Mouse (Mus musculus) adrenal gland, adult (tissue): ENCODE data around the gene Hcfc2.

Source experiments
- DNase-seq, 2 experiments: peaks; one replicate each; pipeline ENCODE4 v3.0.0; 2022 to 2023; ENCODE audit warnings: low spot score in 1 of 2; ENCODE audit not compliant: inconsistent age in 2 of 2

Hcfc2 gene

DNA sequence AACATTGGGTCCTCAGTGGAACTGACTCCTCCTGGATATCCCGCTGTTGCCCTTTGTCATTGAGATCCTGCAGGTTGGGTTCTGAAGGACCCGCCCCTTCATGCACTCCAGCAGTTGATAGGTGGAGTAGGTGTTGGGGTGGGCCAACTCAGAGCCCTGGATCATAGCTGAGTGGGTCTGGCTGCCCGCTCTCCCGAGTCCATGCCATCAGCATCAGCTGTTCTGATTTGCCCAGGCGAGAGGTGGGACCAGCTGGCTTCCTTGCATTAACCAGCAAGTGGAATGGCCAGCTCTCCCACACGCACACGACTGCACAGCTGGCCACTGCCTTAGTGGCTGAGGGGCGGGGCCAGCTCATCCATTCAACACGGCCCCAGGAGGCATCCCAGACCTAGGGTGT is 72.9 kb downstream of the Hcfc2 start:
- no peak for DNase-seq

DNA sequence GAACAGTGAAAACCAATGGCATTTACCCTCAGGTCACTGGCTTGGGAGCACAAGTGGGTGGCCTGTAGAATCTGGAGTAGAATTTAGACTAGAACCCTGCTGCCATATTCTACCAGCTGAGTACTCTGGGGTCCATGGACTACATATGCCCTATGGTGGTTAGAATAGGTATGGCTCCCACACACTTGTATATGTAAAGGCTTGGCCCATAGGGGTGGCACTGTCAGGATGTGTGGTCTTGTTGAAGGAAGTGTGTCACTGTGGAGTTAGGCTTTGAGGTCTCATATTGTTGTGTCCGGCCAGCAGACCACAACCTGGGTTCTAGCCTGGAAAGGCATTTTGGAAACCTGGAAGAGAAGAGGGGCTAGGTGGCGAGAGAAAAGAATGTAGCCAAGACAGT is 74.8 kb downstream of the Hcfc2 start:
- DNase-seq: no peak

DNA sequence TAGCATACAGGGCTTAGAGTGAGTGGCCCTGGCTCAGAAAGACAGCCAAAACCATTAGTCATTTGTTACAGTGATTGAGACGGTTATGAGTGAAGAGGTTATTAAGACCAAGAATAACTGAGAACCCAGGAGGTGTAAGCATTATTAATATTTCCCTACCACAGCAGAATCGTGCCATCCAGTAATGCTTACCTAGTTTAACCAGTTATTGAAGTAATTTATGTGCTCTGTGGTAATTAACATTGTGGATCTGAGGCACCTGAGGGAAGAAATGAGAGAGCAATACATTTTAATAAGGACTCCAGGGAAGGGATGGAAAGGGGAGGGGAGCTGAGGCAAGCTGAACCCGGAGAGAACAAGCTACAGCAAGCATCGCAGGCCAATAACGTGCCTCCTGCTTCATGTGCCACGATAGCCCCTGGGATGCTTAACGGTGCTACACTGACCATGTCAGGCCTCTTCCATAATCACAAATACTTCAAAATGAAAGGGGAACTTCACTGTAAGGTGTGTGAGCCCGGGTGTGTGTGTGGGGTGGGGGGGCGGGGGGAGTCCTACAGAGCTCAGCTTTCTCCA is 75.7 kb downstream of the Hcfc2 start:
- DNase-seq: no peak

DNA sequence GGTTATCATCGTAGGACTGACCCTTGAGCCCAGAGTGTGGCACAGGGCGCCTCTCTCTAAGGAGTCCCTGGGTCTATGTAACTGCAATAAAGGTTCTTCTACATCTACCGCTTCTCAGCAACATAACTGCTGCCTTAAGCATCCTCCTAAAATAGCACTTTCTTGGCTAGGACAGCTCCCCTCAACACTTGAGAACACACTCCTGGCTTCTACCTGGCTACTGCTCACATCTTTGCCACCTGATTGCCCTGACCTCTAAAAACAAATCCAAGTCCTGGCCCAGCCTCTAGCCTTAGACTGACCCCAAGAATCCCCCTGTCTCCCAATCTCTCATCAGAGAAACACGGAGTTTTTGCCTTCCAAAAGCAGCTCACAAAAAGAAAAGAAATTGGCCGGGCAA is 78.9 kb downstream of the Hcfc2 start:
- DNase-seq: no peak

DNA sequence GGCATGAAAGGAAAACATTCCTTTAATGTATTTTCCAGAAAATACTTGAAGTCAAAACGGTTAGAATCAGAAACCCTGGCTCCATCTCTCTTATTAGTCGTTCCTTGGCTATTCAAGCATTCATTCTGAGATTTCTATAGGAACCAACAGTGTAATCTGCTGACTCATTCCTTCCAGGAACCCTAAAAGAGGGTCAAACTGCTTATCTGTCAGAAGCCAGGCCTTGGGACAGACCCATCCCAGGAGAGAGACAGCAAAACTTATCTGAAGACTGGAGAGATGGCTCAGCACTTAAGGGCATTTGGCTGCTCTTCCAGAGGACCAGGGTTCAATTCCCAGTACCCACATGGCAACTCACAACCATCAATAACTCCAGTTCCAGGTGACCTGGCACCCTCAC is 81.1 kb downstream of the Hcfc2 start:
- DNase-seq: no peak

DNA sequence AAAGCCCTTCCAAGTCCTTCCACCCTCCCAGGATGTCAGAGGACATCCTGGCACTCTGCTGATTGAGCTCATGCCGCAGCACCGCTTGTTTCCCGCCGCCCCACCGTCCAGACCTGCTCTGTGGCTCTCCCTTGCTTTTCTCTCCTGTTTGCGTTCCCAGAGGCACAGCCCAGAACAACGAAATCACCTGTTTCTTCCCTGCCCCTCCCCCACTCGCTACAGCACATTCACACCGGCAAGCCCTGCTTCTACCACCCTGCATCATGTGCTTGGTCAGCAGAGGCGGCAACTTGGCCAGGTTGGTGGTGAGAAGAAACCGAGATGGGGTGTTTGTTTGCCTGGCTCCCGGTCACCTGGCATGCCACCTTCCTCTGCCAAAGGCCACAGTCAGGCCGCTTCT is 81.9 kb downstream of the Hcfc2 start:
- no peak for DNase-seq

DNA sequence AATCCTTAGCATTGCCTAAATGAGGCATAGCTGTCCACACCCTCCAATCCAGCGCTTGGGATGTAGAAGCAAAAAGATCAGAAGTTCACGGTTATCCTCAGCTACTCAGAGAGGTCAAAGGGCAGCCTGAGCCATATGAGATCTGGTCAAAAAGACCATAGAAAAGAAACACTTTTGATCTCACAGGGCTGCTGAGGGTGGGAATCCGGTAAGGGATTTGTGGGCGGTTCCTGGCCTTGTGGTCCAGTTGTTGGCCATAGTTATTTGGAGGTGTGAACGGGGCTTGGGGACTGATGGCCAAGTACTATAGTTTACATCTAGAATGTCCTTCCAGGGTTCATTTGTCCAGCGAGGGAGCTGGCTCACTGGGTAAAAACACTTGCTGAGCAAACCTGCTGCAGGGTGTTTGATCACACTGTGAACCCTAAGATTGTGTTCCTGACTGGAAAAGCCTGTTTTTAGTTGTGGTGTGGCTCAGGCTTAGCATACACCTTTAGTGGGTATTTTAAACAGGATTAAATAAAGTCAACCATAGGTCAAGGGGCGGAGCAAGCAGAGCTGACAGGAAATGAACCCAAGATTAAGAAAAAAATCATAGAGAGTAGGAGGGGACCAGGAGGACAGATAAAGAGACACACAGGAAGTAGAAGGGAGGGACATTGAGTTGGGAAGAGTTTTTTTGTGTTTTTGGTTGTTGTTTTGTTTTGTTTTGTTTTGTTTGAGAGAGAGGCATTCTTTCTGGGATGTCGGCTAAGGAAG is 83.0 kb downstream of the Hcfc2 start:
- no peak for DNase-seq

DNA sequence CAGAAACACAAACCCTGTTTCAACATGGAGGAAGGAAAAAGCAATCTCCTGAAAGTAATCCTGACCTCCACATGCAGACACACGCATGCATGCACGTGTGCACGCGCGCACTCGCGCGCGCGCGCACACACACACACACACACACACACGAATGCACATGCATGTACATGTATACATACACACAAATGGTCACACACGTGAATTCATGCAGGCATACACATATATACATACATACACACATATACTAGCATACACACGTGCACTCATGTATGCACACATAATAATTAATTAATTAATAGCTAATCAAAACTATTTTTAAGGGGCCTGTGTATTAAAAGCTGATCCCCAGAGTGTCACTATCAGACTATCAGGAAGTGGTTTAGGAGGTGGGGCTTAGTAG is 83.9 kb downstream of the Hcfc2 start:
- DNase-seq: no peak

DNA sequence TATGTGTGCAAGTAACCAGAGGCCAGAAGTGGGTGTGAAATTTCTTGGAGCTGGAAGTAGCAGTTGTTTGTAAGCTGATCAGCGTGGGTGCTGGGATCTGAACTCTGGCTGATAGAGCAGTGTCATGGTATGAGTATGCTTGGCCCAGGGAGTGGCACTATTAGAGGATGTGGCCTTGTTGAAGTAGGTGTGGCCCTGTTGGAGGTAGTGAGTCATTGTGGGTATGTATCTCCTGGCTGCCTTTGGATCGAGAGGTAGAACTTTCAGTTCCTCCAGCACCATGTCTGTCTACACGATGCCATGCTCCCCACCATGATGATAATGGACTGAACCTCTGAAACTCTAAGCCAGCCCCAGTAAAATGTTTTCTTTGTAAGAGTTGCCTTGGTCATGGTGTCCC is 84.4 kb downstream of the Hcfc2 start:
- no peak for DNase-seq

DNA sequence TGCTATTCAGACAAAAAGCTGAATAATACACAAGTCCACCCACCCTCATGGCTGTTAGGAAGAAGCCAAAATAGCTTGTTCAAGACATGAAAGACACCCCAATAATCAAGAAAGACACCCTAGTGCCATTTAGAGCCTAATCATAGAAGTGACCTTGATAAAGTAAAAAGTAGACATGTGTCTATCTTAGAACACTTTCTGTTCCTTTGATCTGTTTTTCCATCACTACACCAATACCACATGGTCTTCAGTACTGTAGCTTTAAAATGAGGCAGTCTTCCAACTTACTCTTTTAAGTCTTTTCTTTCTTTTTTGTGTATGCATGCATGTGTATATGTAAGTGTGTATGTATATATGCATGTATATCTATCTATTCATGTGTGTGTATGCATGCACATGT is 84.9 kb downstream of the Hcfc2 start:
- no peak for DNase-seq

DNA sequence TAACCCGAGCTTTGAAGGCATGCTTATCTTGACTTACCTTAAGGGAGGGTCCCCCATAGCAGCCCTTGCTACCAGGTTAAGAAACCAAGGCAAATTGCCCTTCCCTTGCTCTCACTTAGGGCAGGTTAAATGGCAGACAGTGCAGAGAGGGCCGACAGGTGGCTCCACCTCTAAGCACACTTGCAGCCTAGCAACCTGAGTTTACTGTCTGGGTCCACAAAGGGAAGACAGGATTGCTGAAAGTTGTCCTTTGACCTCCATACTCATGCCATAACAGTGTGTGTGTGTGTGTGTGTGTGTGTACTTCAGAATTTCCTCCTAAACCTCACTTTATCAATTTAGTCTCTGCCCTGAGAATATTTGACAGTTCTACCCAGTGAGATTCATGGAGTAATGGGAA is 86.5 kb downstream of the Hcfc2 start:
- DNase-seq: no peak

DNA sequence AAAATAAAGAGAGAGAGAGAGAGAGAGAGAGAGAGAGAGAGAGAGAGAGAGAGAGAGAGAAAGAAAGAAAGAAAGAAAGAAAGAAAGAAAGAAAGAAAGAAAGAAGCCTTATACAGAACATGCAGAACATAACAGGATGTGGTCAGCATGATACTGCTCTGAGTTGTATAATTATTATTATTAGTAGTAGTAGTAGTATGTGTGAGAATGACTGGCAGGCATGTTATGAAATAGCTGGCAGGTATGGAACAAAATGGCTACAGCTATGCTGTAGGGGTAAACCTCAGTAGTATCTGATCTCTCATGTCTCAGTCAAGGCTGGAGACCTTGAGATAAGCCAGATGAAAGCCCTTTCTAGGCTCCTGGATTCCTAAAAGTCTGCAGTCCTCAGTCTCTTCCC is 93.2 kb downstream of the Hcfc2 start:
- DNase-seq: no peak

DNA sequence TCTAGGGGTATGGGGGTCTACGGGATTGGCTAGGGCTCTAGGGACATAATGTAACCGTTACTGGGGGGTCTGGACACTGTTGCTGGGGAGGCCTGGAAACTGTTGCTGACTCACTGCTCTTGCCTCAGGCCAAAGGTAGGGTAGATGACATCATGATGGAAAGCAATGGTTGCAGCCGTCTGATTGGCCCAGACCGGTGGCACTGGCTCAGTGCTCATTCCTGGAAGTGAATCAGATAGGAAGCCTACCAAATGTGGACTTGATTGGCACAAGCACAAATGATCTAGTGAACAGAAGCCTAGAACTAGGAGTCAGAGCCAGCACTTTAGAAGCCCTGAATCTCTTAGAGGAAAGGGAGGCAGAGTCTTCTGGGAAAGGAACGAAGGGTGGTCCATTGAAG is 94.5 kb downstream of the Hcfc2 start:
- DNase-seq: peak in 1 of 2 experiments; percentile 21

DNA sequence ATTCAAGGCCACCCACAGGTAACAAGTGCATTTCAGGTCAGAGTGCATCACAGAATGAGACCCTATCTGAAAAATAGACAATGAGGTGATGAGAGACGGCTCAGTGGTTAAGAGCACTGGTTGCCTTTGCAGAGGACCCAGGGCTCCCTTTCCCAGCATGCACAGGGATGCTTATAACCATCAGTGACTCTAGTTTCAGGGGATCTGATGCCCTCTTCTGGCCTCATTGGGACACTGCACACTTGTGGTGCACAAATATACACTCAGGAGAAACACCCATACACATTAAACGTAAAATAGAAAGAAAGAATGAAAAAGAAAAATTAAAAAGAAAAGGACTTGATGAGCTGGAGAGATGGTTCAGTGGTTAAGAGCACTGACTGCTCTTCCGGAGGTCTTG is 95.8 kb downstream of the Hcfc2 start:
- no peak for DNase-seq
